Mouse (Mus musculus): ENCODE measurements around the gene Gm6793. TPM values are rescaled to one million over a fixed set of nuclear protein-coding genes. Genes with fewer than 3 reads are reported as not detected.

The Gm6793 gene
- polyA plus RNA-seq, 1 experiment from 2014 or later = 0.37 TPM

- Histone ChIP-seq H3K27me3 (ENCODE audit: control insufficient read depth, insufficient read depth, low read length) (no peaks in the 10 kb centered on the region), H3K9ac (ENCODE audit: low read length) (no peak overlapping the region), H3K9me3 (ENCODE audit: control insufficient read depth, low read length) (no peaks in the 10 kb centered on the region), H3K4me1 (ENCODE audit: control insufficient read depth, insufficient read depth, low read length) (no peaks in the 10 kb centered on the region), H3K4me3 (ENCODE audit: low read depth, low read length) (no peak overlapping the region), H3K36me3 (ENCODE audit: control insufficient read depth, insufficient read depth, low read length) (no peaks in the 10 kb centered on the region), H3K27ac (ENCODE audit: low read depth, low read length) (no peak overlapping the region), H3K4me2 (no peak overlapping the region)
- DNase-seq (ENCODE audit: low spot score, missing footprints) = no peak
- 53% methylated on average over 7 of the region's 7 CpGs for WGBS
- ATAC-seq (ENCODE audit: low FRiP score) = no peak
Observed at GRCm38 (mm10) chr8:112033071-112033470, 18.2 kb upstream of the Gm6793 start.

GRCm38 (mm10) chr8:112030663-112031062 lies 15.8 kb upstream of the Gm6793 start:
- no peak overlapping the region for H3K9ac ChIP-seq (ENCODE audit: low read length)
- H3K36me3 ChIP-seq (ENCODE audit: control insufficient read depth, insufficient read depth, low read length) = no peaks in the 10 kb centered on the region
- H3K4me1 ChIP-seq (ENCODE audit: control insufficient read depth, insufficient read depth, low read length) = no peaks in the 10 kb centered on the region
- DNase-seq (ENCODE audit: low spot score, missing footprints) (no peak), ATAC-seq (ENCODE audit: low FRiP score) (no peak)
- no peak overlapping the region for H3K27ac ChIP-seq (ENCODE audit: low read depth, low read length)
- no peak overlapping the region for H3K4me3 ChIP-seq (ENCODE audit: low read depth, low read length)
- 51% methylated on average over 6 of the region's 6 CpGs for WGBS
- no peak overlapping the region for H3K4me2 ChIP-seq
- H3K27me3 ChIP-seq (ENCODE audit: control insufficient read depth, insufficient read depth, low read length) = no peaks in the 10 kb centered on the region
- H3K9me3 ChIP-seq (ENCODE audit: control insufficient read depth, low read length) = no peaks in the 10 kb centered on the region

- 89% methylated on average over 7 of the region's 7 CpGs for WGBS
- DNase-seq (ENCODE audit: low spot score, missing footprints) = no peak
- Histone ChIP-seq H3K27ac (ENCODE audit: low read depth, low read length) (no peak overlapping the region), H3K27me3 (ENCODE audit: control insufficient read depth, insufficient read depth, low read length) (no peaks in the 10 kb centered on the region), H3K36me3 (ENCODE audit: control insufficient read depth, insufficient read depth, low read length) (no peaks in the 10 kb centered on the region), H3K4me2 (no peak overlapping the region), H3K9me3 (ENCODE audit: control insufficient read depth, low read length) (no peaks in the 10 kb centered on the region), H3K4me3 (ENCODE audit: low read depth, low read length) (no peak overlapping the region), H3K9ac (ENCODE audit: low read length) (no peak overlapping the region), H3K4me1 (ENCODE audit: control insufficient read depth, insufficient read depth, low read length) (no peaks in the 10 kb centered on the region)
- no peak for ATAC-seq (ENCODE audit: low FRiP score)
Observed at GRCm38 (mm10) chr8:112029455-112029854, 14.6 kb upstream of the Gm6793 start.

- ATAC-seq (ENCODE audit: low FRiP score) = peak; percentile 40
- H3K27me3 ChIP-seq (ENCODE audit: control insufficient read depth, insufficient read depth, low read length) = no peaks in the 10 kb centered on the region
- peak overlapping the region; percentile 40; the same call in 1 of the 2 replicates for H3K27ac ChIP-seq (ENCODE audit: low read depth, low read length)
- H3K4me2 ChIP-seq = peak overlapping the region; percentile 97
- no peaks in the 10 kb centered on the region for H3K9me3 ChIP-seq (ENCODE audit: control insufficient read depth, low read length)
- WGBS = under 1% methylated on average over 40 of the region's 40 CpGs
- no peak for DNase-seq (ENCODE audit: low spot score, missing footprints)
- H3K36me3 ChIP-seq (ENCODE audit: control insufficient read depth, insufficient read depth, low read length) = no peaks in the 10 kb centered on the region; the same call in 1 of the 2 replicates
- H3K9ac ChIP-seq (ENCODE audit: low read length) = peak overlapping the region; percentile 86
- H3K4me3 ChIP-seq (ENCODE audit: low read depth, low read length) = peak overlapping the region; percentile 92
- peaks cover 14% of the 10 kb centered on the region for H3K4me1 ChIP-seq (ENCODE audit: control insufficient read depth, insufficient read depth, low read length)
Observed at GRCm38 (mm10) chr8:112011816-112012242, 3.0 kb downstream of the Gm6793 start.

- H3K4me2 ChIP-seq = peak within 1 kb of the TSS; percentile 97
- H3K27me3 ChIP-seq (ENCODE audit: control insufficient read depth, insufficient read depth, low read length) = no peaks in the 10 kb centered on the region
- WGBS = under 1% methylated on average over 61 of the region's 61 CpGs
- DNase-seq (ENCODE audit: low spot score, missing footprints) (peak; percentile 98), ATAC-seq (ENCODE audit: low FRiP score) (peak; percentile 94)
- peak within 1 kb of the TSS; percentile 86 for H3K9ac ChIP-seq (ENCODE audit: low read length)
- no peaks in the 10 kb centered on the region; the same call in 1 of the 2 replicates for H3K36me3 ChIP-seq (ENCODE audit: control insufficient read depth, insufficient read depth, low read length)
- H3K4me3 ChIP-seq (ENCODE audit: low read depth, low read length) = peak within 1 kb of the TSS; percentile 92
- peak within 1 kb of the TSS; percentile 40; the same call in 1 of the 2 replicates for H3K27ac ChIP-seq (ENCODE audit: low read depth, low read length)
- no peaks in the 10 kb centered on the region for H3K9me3 ChIP-seq (ENCODE audit: control insufficient read depth, low read length)
- peaks cover 14% of the 10 kb centered on the region for H3K4me1 ChIP-seq (ENCODE audit: control insufficient read depth, insufficient read depth, low read length)
Observed at GRCm38 (mm10) chr8:112010997-112011815, 3.6 kb downstream of the Gm6793 start, which contains the start of the genes Kars and Terf2ip. Gene Kars, minus strand, starts transcription at chr8:112011323. Gene Terf2ip, plus strand, starts transcription at chr8:112011398.

- no peaks in the 10 kb centered on the region for H3K9me3 ChIP-seq (ENCODE audit: control insufficient read depth, low read length)
- H3K9ac ChIP-seq (ENCODE audit: low read length) = no peak overlapping the region
- DNase-seq (ENCODE audit: low spot score, missing footprints) (no peak), ATAC-seq (ENCODE audit: low FRiP score) (no peak)
- H3K4me2 ChIP-seq = no peak overlapping the region
- H3K4me3 ChIP-seq (ENCODE audit: low read depth, low read length) = no peak overlapping the region
- peaks cover 14% of the 10 kb centered on the region for H3K4me1 ChIP-seq (ENCODE audit: control insufficient read depth, insufficient read depth, low read length)
- no peaks in the 10 kb centered on the region; the same call in 1 of the 2 replicates for H3K36me3 ChIP-seq (ENCODE audit: control insufficient read depth, insufficient read depth, low read length)
- 93% methylated on average over 7 of the region's 7 CpGs for WGBS
- no peaks in the 10 kb centered on the region for H3K27me3 ChIP-seq (ENCODE audit: control insufficient read depth, insufficient read depth, low read length)
- no peak overlapping the region for H3K27ac ChIP-seq (ENCODE audit: low read depth, low read length)
Observed at GRCm38 (mm10) chr8:112009558-112009957, 5.3 kb downstream of the Gm6793 start.

- WGBS = 92% methylated on average over 2 of the region's 2 CpGs
- peaks cover 9% of the 10 kb centered on the region for H3K4me1 ChIP-seq (ENCODE audit: control insufficient read depth, insufficient read depth, low read length)
- H3K4me3 ChIP-seq (ENCODE audit: low read depth, low read length) = no peak overlapping the region
- H3K4me2 ChIP-seq = no peak overlapping the region
- no peak overlapping the region for H3K9ac ChIP-seq (ENCODE audit: low read length)
- ATAC-seq (ENCODE audit: low FRiP score) = no peak
- peaks cover 7% of the 10 kb centered on the region for H3K36me3 ChIP-seq (ENCODE audit: control insufficient read depth, insufficient read depth, low read length)
- DNase-seq (ENCODE audit: low spot score, missing footprints) = no peak
- H3K27me3 ChIP-seq (ENCODE audit: control insufficient read depth, insufficient read depth, low read length) = no peaks in the 10 kb centered on the region
- H3K27ac ChIP-seq (ENCODE audit: low read depth, low read length) = no peak overlapping the region
- no peaks in the 10 kb centered on the region for H3K9me3 ChIP-seq (ENCODE audit: control insufficient read depth, low read length)
Observed at GRCm38 (mm10) chr8:112007669-112008068, 7.2 kb downstream of the Gm6793 start.

- Histone ChIP-seq H3K4me2 (no peak overlapping the region), H3K36me3 (ENCODE audit: control insufficient read depth, insufficient read depth, low read length) (peaks cover 25% of the 10 kb centered on the region), H3K4me1 (ENCODE audit: control insufficient read depth, insufficient read depth, low read length) (peaks cover 3% of the 10 kb centered on the region; the same call in 1 of the 2 replicates), H3K4me3 (ENCODE audit: low read depth, low read length) (no peak overlapping the region), H3K27me3 (ENCODE audit: control insufficient read depth, insufficient read depth, low read length) (no peaks in the 10 kb centered on the region), H3K9me3 (ENCODE audit: control insufficient read depth, low read length) (no peaks in the 10 kb centered on the region), H3K27ac (ENCODE audit: low read depth, low read length) (no peak overlapping the region), H3K9ac (ENCODE audit: low read length) (no peak overlapping the region)
- DNase-seq (ENCODE audit: low spot score, missing footprints) (no peak), ATAC-seq (ENCODE audit: low FRiP score) (no peak)
- WGBS = 91% methylated on average over 6 of the region's 6 CpGs
Observed at GRCm38 (mm10) chr8:112005601-112006000, 9.2 kb downstream of the Gm6793 start.

- Histone ChIP-seq H3K4me1 (ENCODE audit: control insufficient read depth, insufficient read depth, low read length) (no peaks in the 10 kb centered on the region), H3K4me3 (ENCODE audit: low read depth, low read length) (no peak overlapping the region), H3K36me3 (ENCODE audit: control insufficient read depth, insufficient read depth, low read length) (peaks cover 32% of the 10 kb centered on the region), H3K9me3 (ENCODE audit: control insufficient read depth, low read length) (no peaks in the 10 kb centered on the region), H3K9ac (ENCODE audit: low read length) (no peak overlapping the region), H3K27ac (ENCODE audit: low read depth, low read length) (no peak overlapping the region), H3K4me2 (no peak overlapping the region), H3K27me3 (ENCODE audit: control insufficient read depth, insufficient read depth, low read length) (no peaks in the 10 kb centered on the region)
- DNase-seq (ENCODE audit: low spot score, missing footprints) (no peak), ATAC-seq (ENCODE audit: low FRiP score) (no peak)
Observed at GRCm38 (mm10) chr8:112004754-112005153, 10.1 kb downstream of the Gm6793 start.

Data from midbrain, embryonic 11.5 days (tissue).